15 mouse cellular contexts compared by ENCODE assay signal in genomic region chr17:73515506-73515905, GRCm38 (mm10).
A peak's percentile ranks its signal among the peaks of the same experiment; 100 is the strongest.
DNase-seq lines count a peak whose midpoint lies in the region.
"Had no signal": no experiment of that assay in that cellular context is flagged by ENCODE, and none has a peak within 500 bp of the region (broad histone marks: within the 10 kb centered on the region; RNA-seq: fewer than 3 reads in every experiment).

No protein-coding gene starts in this region.

- intact Hi-C loops in left cerebral cortex, postnatal 14 days (cut with DNase I), result loop anchor here (5.0 kb wide), 2 partner anchors 42 to 128 kb away; no protein-coding TSS in a partner anchor
- intact Hi-C loops in left cerebral cortex, postnatal 4 days (cut with DNase I), result no loop called here
- intact Hi-C loops in left cerebral cortex, postnatal 36 days (cut with DNase I), result loop anchor here (10.0 kb wide), 2 partner anchors 121 to 199 kb away; partner anchors contain the start of gene Galnt14

- peak; percentile 22 to 45 for DNase-seq in left cerebral cortex, postnatal 14 days (ENCODE audit: low spot score in 2 of 2)
- DNase-seq in left cerebral cortex, postnatal 4 days, result no peak
- DNase-seq in left cerebral cortex, postnatal 36 days (ENCODE audit: low spot score in 2 of 2), result peak; percentile 27 to 37
- DNase-seq in right cerebral cortex, postnatal 14 days, result peak; percentile 53
- DNase-seq in layer of hippocampus, adult 11-12 months (ENCODE audit: low spot score), result no peak
- no peak for DNase-seq in spleen, postnatal 36 days (ENCODE audit: low spot score in 2 of 2)
- DNase-seq in cerebellum, postnatal 25 days, result no peak
- DNase-seq: adrenal gland, adult 8-10 months; adrenal gland, postnatal 36 days; cerebellum, adult 11 months; cerebellum, adult 8-10 months; cerebellum, postnatal 14 days; gastrocnemius, postnatal 14 days; heart, adult 2 months; heart, postnatal 36 days had no signal

Comparison
In these comparisons a context has a peak if more than half of its experiments do, and no peak if none do; other contexts are left out.
1. DNase-seq: peak in left cerebral cortex, postnatal 14 days (2 of 2), left cerebral cortex, postnatal 36 days (2 of 2) and right cerebral cortex, postnatal 14 days (single experiment); none in left cerebral cortex, postnatal 4 days (single experiment), layer of hippocampus, adult 11-12 months (single experiment), spleen, postnatal 36 days (0 of 2) and cerebellum, postnatal 25 days (0 of 2).